Mouse (Mus musculus): ENCODE measurements around the gene Gm9747.

- TF ChIP-seq CTCF (IDR thresholded peaks at IDR 0.05; ENCODE audit: control insufficient read depth, insufficient read depth, insufficient replicate concordance, low read depth, low read length), result no peak
- no peak for TF ChIP-seq POLR2A (IDR thresholded peaks at IDR 0.05; ENCODE audit: control insufficient read depth, low read depth, low read length)
These were observed 41.3 kb upstream of the Gm9747 start for GRCm38 (mm10) chr1:82191579-82191978.

Data from testis, adult 2 months (tissue).